Mouse (Mus musculus) heart, adult 2 months (tissue): ENCODE data around the gene Nupr1l.

ENCODE experiments used
- CTCF ChIP-seq: fragments of 200-600 bp; IDR thresholded peaks from 2 replicates; pipeline ENCODE4 v1.8.1; 2022; ENCODE audit warnings: antibody characterized with exemption, mild to moderate bottlenecking, moderate library complexity
- POLR2A ChIP-seq: fragments of 200-500 bp; IDR thresholded peaks from 2 replicates; pipeline ENCODE4 v1.6.1; 2011; ENCODE audit warnings: mild to moderate bottlenecking, low read depth, low read length, control low read depth; ENCODE audit not compliant: insufficient read depth

- TF ChIP-seq CTCF (no peak), POLR2A (no peak)
Measured at GRCm38 (mm10) chr5:129918752-129919151, 10.4 kb downstream of the Nupr1l start.
